ENCODE assay signal across 11 mouse cellular contexts in genomic region chr10:84055402-84056167, GRCm38 (mm10).
DNase-seq lines count a peak whose midpoint lies in the region; ATAC-seq and TF ChIP-seq lines count a peak whose summit lies in the region.
"Had no signal": no experiment of that assay in that cellular context is flagged by ENCODE, and none has a peak within 500 bp of the region (broad histone marks: within the 10 kb centered on the region; RNA-seq: fewer than 3 reads in every experiment).

No protein-coding gene starts in this region.

- no peaks in the 10 kb centered on the region for H3K9me3 ChIP-seq in liver, postnatal 0 days (ENCODE audit: low read length)
- H3K9me3 ChIP-seq in kidney, embryonic 16.5 days (ENCODE audit: low read length), result no peaks in the 10 kb centered on the region
- H3K9me3 ChIP-seq: forebrain, embryonic 15.5 days had no signal

- no peak for TF ChIP-seq POLR2A in heart, adult 2 months (IDR thresholded peaks at IDR 0.05; ENCODE audit: insufficient read depth, low read depth, low read length)

- H3K4me2 ChIP-seq in liver, postnatal 0 days (ENCODE audit: low read depth, low read length), result no peak overlapping the region
- H3K4me2 ChIP-seq in kidney, embryonic 16.5 days (replicated peaks; ENCODE audit: low read depth, low read length), result no peak overlapping the region
- H3K4me2 ChIP-seq: forebrain, embryonic 15.5 days had no signal

- no peak overlapping the region for H3K4me3 ChIP-seq in heart, adult 2 months
- H3K4me3 ChIP-seq in liver, postnatal 0 days (ENCODE audit: low read depth, low read length), result no peak overlapping the region
- no peak overlapping the region for H3K4me3 ChIP-seq in kidney, embryonic 16.5 days (ENCODE audit: low read length)
- H3K4me3 ChIP-seq: forebrain, embryonic 15.5 days had no signal

- H3K9ac ChIP-seq in heart, adult 2 months (ENCODE audit: low read depth, low read length), result no peak overlapping the region
- H3K9ac ChIP-seq in liver, postnatal 0 days (replicated peaks), result no peak overlapping the region
- H3K9ac ChIP-seq in kidney, embryonic 16.5 days (replicated peaks; ENCODE audit: low read length), result no peak overlapping the region
- H3K9ac ChIP-seq: forebrain, embryonic 15.5 days had no signal

- peaks cover 21% of the 10 kb centered on the region for H3K4me1 ChIP-seq in heart, adult 2 months (ENCODE audit: control insufficient read depth, insufficient read depth, low read length)
- H3K4me1 ChIP-seq in liver, postnatal 0 days (ENCODE audit: insufficient read depth), result peaks cover 7% of the 10 kb centered on the region
- peaks cover 17% of the 10 kb centered on the region for H3K4me1 ChIP-seq in kidney, embryonic 16.5 days (ENCODE audit: insufficient read depth, low read length)

- peak in 1 of 2 experiments; percentile 23 for DNase-seq in heart, adult 2 months
- DNase-seq in heart, postnatal 14 days, result no peak
- no peak for DNase-seq in liver, postnatal 0 days
- no peak for DNase-seq in liver
- peak; percentile 49 for DNase-seq in lung, postnatal 36 days
- DNase-seq in spleen, postnatal 4 days (ENCODE audit: low spot score in 2 of 2), result no peak
- no peak for DNase-seq in right cerebral cortex, postnatal 10 days (ENCODE audit: low spot score in 2 of 2)
- DNase-seq: cerebellum, adult 11 months had no signal

- H3K27ac ChIP-seq in heart, adult 2 months, result peak overlapping the region; percentile 82
- H3K27ac ChIP-seq in liver, postnatal 0 days (ENCODE audit: low read depth), result peak overlapping the region; percentile 72
- H3K27ac ChIP-seq in kidney, embryonic 16.5 days (ENCODE audit: low read length), result peak overlapping the region; percentile 23; the same call in 1 of the 2 replicates
- H3K27ac ChIP-seq: forebrain, embryonic 15.5 days had no signal

- 55% methylated on average over 10 of the region's 10 CpGs for WGBS in heart, adult 2 months
- WGBS in liver, postnatal 0 days (ENCODE audit: insufficient replicate concordance), result 55% methylated on average over 10 of the region's 10 CpGs
- WGBS in kidney, embryonic 16.5 days, result 67% methylated on average over 10 of the region's 10 CpGs

- ATAC-seq in liver, postnatal 0 days, result peak; percentile 84
- ATAC-seq in kidney, embryonic 16.5 days (ENCODE audit: low FRiP score, low TSS enrichment), result 0 out of 2 replicates have a peak, but pooled peaks have one; percentile 35
- ATAC-seq: forebrain, embryonic 15.5 days; inflammation-experienced regulatory T-cells, adult 6 months had no signal

- peaks cover 3% of the 10 kb centered on the region for H3K36me3 ChIP-seq in heart, adult 2 months (ENCODE audit: control insufficient read depth, insufficient read depth, low read length)
- H3K36me3 ChIP-seq in liver, postnatal 0 days (replicated peaks; ENCODE audit: insufficient read depth, low read length), result no peaks in the 10 kb centered on the region
- H3K36me3 ChIP-seq in kidney, embryonic 16.5 days (ENCODE audit: insufficient read depth, low read length), result no peaks in the 10 kb centered on the region
- H3K36me3 ChIP-seq: forebrain, embryonic 15.5 days had no signal

- TF ChIP-seq EP300 in heart, adult 2 months (IDR thresholded peaks at IDR 0.05; ENCODE audit: insufficient read depth, low read depth, low read length), result peak; percentile 73; the same call in 1 of the 2 replicates
- TF ChIP-seq EP300 in liver, postnatal 0 days (IDR thresholded peaks at IDR 0.05; ENCODE audit: low read depth), result no peak

- H3K79me2 ChIP-seq in heart, adult 2 months (replicated peaks; ENCODE audit: control insufficient read depth, insufficient read depth, low read length), result no peaks in the 10 kb centered on the region

- intact Hi-C loops in heart, adult 2 months (cut with DNase I), result loop anchor here (2.0 to 5.0 kb wide), 5 partner anchors 33 to 382 kb away; no protein-coding TSS in a partner anchor
- intact Hi-C loops in heart, postnatal 14 days (cut with DNase I), result no loop called here

- H3K27me3 ChIP-seq in heart, adult 2 months (ENCODE audit: control insufficient read depth, insufficient read depth, low read length), result no peaks in the 10 kb centered on the region
- no peaks in the 10 kb centered on the region for H3K27me3 ChIP-seq in liver, postnatal 0 days (ENCODE audit: insufficient read depth, low read length)
- H3K27me3 ChIP-seq in kidney, embryonic 16.5 days (ENCODE audit: insufficient read depth, low read length), result no peaks in the 10 kb centered on the region
- H3K27me3 ChIP-seq: forebrain, embryonic 15.5 days had no signal

- no peak for TF ChIP-seq CTCF in heart, adult 2 months (IDR thresholded peaks at IDR 0.05)
- TF ChIP-seq CTCF in liver, postnatal 0 days (IDR thresholded peaks at IDR 0.05; ENCODE audit: low read depth), result no peak

Comparison
In these comparisons a context has a peak if more than half of its experiments do, and no peak if none do; other contexts are left out.
1. H3K27ac ChIP-seq: peak in every context shown above with its lines; median percentile 82 in heart, adult 2 months; 72 in liver, postnatal 0 days; 23 in kidney, embryonic 16.5 days.